ENCODE assay signal across 8 mouse cellular contexts in genomic region chr2:3473891-3474290, GRCm38 (mm10). TPM values are rescaled to one million over a fixed set of nuclear protein-coding genes. Genes with fewer than 3 reads are reported as not detected.
A peak's percentile ranks its signal among the peaks of the same experiment; 100 is the strongest.
DNase-seq lines count a peak whose midpoint lies in the region; ATAC-seq and TF ChIP-seq lines count a peak whose summit lies in the region.

No protein-coding gene starts in this region.

- H3K27ac ChIP-seq in testis, adult 2 months (ENCODE audit: control insufficient read depth, insufficient read depth, low read depth, low read length), result peak overlapping the region; percentile 84
- peak overlapping the region; percentile 91 for H3K27ac ChIP-seq in limb, embryonic 15.5 days

- WGBS in limb, embryonic 15.5 days, result under 1% methylated on average over 12 of the region's 12 CpGs

- H3K9ac ChIP-seq in limb, embryonic 15.5 days, result peak overlapping the region; percentile 73

- ATAC-seq in CD4-positive, CD25-positive, alpha-beta regulatory T cell, adult 4 months, result no peak
- ATAC-seq in limb, embryonic 15.5 days (ENCODE audit: insufficient number of reproducible peaks, low FRiP score, low TSS enrichment, low read depth), result no peak

- no peaks in the 10 kb centered on the region; the same call in 1 of the 2 replicates for H3K36me3 ChIP-seq in testis, adult 2 months (ENCODE audit: control insufficient read depth, insufficient read depth, low read length)
- H3K36me3 ChIP-seq in limb, embryonic 15.5 days, result 0 out of 2 replicates have a peak, but pooled peaks cover 8% of the 10 kb centered on the region

- no peaks in the 10 kb centered on the region; the same call in none of the 2 replicates for H3K4me1 ChIP-seq in testis, adult 2 months (ENCODE audit: control insufficient read depth, insufficient read depth, low read length)
- H3K4me1 ChIP-seq in limb, embryonic 15.5 days, result peaks cover 11% of the 10 kb centered on the region

- peak overlapping the region; percentile 74 for H3K4me2 ChIP-seq in limb, embryonic 15.5 days

- DNase-seq in CD4-positive, CD25-positive, alpha-beta regulatory T cell, adult 2 months (ENCODE audit: low read depth, low spot score), result peak; percentile 50
- DNase-seq in testis, postnatal 14 days (ENCODE audit: low spot score), result no peak
- no peak for DNase-seq in left cerebral cortex, adult 11 months (ENCODE audit: low spot score)
- DNase-seq in right cerebral cortex, postnatal 14 days, result no peak
- no peak for DNase-seq in thymus, postnatal 4 days

- H3K9me3 ChIP-seq in limb, embryonic 15.5 days, result no peaks in the 10 kb centered on the region

- no peaks in the 10 kb centered on the region for H3K27me3 ChIP-seq in testis, adult 2 months (ENCODE audit: control insufficient read depth, insufficient read depth, low read length)
- no peaks in the 10 kb centered on the region for H3K27me3 ChIP-seq in limb, embryonic 15.5 days

- no peak for TF ChIP-seq CTCF in testis, adult 2 months (IDR thresholded peaks at IDR 0.05; ENCODE audit: control insufficient read depth, insufficient read depth, insufficient replicate concordance, low read depth, low read length)

- peak overlapping the region; percentile 94 for H3K4me3 ChIP-seq in testis, adult 2 months (ENCODE audit: control insufficient read depth, low read depth, low read length)
- peak overlapping the region; percentile 99 for H3K4me3 ChIP-seq in limb, embryonic 15.5 days

- no peak for TF ChIP-seq POLR2A in testis, adult 2 months (IDR thresholded peaks at IDR 0.05; ENCODE audit: control insufficient read depth, low read depth, low read length)

RNA-seq across cellular contexts. Expression of gene Suv39h2, which starts 0.9 kb away (rescaled TPM):
- polyA plus RNA-seq in CD4-positive, CD25-positive, alpha-beta regulatory T cell, adult 4 months (2017; shearing (Covaris generic)), result 1 to 10 TPM in 1 of 2 experiments, under 1 TPM in 1; 0.90 to 1.1 TPM
- polyA plus RNA-seq in testis, adult 2 months (2012; rRNA removed), result 5.5 and 8.2 TPM in 2 replicates
- polyA plus RNA-seq in limb, embryonic 15.5 days (2015; fragmentation: Nextera tagmentation; extraction: Ambion mirVana), result 8.9 and 12.5 TPM in 2 replicates

RNA-seq across cellular contexts. Expression of gene Gm45902, which starts 38.7 kb away (rescaled TPM):
- polyA plus RNA-seq in CD4-positive, CD25-positive, alpha-beta regulatory T cell, adult 4 months (2017; shearing (Covaris generic)), result 1 to 10 TPM; 2.3 to 3.4 TPM
- 0.40 and 0.48 TPM in 2 replicates for polyA plus RNA-seq in testis, adult 2 months (2012; rRNA removed)
- polyA plus RNA-seq in limb, embryonic 15.5 days (2015; fragmentation: Nextera tagmentation; extraction: Ambion mirVana), result 3.4 and 3.5 TPM in 2 replicates

RNA-seq across cellular contexts. Expression of gene Hspa14, which starts 38.7 kb away (rescaled TPM):
- 100 to 1,000 TPM; 108 to 136 TPM for polyA plus RNA-seq in CD4-positive, CD25-positive, alpha-beta regulatory T cell, adult 4 months (2017; shearing (Covaris generic))
- 14.5 and 16.9 TPM in 2 replicates for polyA plus RNA-seq in testis, adult 2 months (2012; rRNA removed)
- 87.9 and 89.1 TPM in 2 replicates for polyA plus RNA-seq in limb, embryonic 15.5 days (2015; fragmentation: Nextera tagmentation; extraction: Ambion mirVana)

RNA-seq across cellular contexts. Expression of gene Cdnf, which starts 38.9 kb away (rescaled TPM):
- polyA plus RNA-seq in CD4-positive, CD25-positive, alpha-beta regulatory T cell, adult 4 months (2017; shearing (Covaris generic)), result 1 to 10 TPM in 1 of 2 experiments, under 1 TPM in 1; 0.24 to 1.2 TPM
- 1.9 and 2.1 TPM in 2 replicates for polyA plus RNA-seq in testis, adult 2 months (2012; rRNA removed)
- polyA plus RNA-seq in limb, embryonic 15.5 days (2015; fragmentation: Nextera tagmentation; extraction: Ambion mirVana), result 0.21 and 0.23 TPM in 2 replicates

RNA-seq across cellular contexts. Expression of gene Dclre1c, which starts 50.0 kb away (rescaled TPM):
- polyA plus RNA-seq in CD4-positive, CD25-positive, alpha-beta regulatory T cell, adult 4 months (2017; shearing (Covaris generic)), result 10 to 100 TPM; 16.8 to 19.8 TPM
- polyA plus RNA-seq in testis, adult 2 months (2012; rRNA removed), result 5.6 and 6.4 TPM in 2 replicates
- polyA plus RNA-seq in limb, embryonic 15.5 days (2015; fragmentation: Nextera tagmentation; extraction: Ambion mirVana), result 7.5 and 8.5 TPM in 2 replicates
